Mouse (Mus musculus) midbrain, embryonic 12.5 days (tissue): ENCODE data around the gene Adh5. TPM values are rescaled to one million over a fixed set of nuclear protein-coding genes. Genes with fewer than 3 reads are reported as not detected.

Source experiments
- ATAC-seq: fragments of 200-750 bp; cut with Nextera tagmentation; 2 replicates; pipeline ENCODE4 v1.8.0; 2017; ENCODE audit warnings: low read depth, moderate TSS enrichment, moderate library complexity; ENCODE audit not compliant: low FRiP score
- H3K27ac ChIP-seq: fragments of 300-500 bp; sonication (generic); replicated peaks from 2 replicates; pipeline ENCODE4 v1.5.1; 2016; ENCODE audit warnings: mild to moderate bottlenecking
- H3K27me3 ChIP-seq: fragments of 300-500 bp; sonication (generic); 2 replicates; pipeline ENCODE4 v1.6.1; 2016; ENCODE audit warnings: mild to moderate bottlenecking
- H3K36me3 ChIP-seq: fragments of 300-500 bp; sonication (generic); 2 replicates; pipeline ENCODE4 v1.6.1; 2016
- H3K4me1 ChIP-seq: fragments of 300-500 bp; sonication (generic); 2 replicates; pipeline ENCODE4 v1.6.1; 2016
- H3K4me2 ChIP-seq: fragments of 300-500 bp; sonication (generic); replicated peaks from 2 replicates; pipeline ENCODE4 v1.6.1; 2016; ENCODE audit warnings: mild to moderate bottlenecking, moderate library complexity
- H3K4me3 ChIP-seq: fragments of 300-500 bp; sonication (generic); 2 replicates; pipeline ENCODE4 v1.5.1; 2016; ENCODE audit warnings: mild to moderate bottlenecking
- H3K9ac ChIP-seq: fragments of 300-500 bp; sonication (generic); replicated peaks from 2 replicates; pipeline ENCODE4 v1.6.1; 2016; ENCODE audit warnings: mild to moderate bottlenecking, moderate library complexity
- H3K9me3 ChIP-seq: fragments of 300-500 bp; sonication (generic); 2 replicates; pipeline ENCODE4 v1.6.1; 2016; ENCODE audit warnings: mild to moderate bottlenecking
- WGBS: fragments of 180-500 bp; shearing (Covaris S2); methylation state at CpG from one replicate; pipeline ENCODE4 v1.1.7; 2016; 5-methylcytosine and 5-hydroxymethylcytosine counted together
- polyA plus RNA-seq: library from polyadenylated mRNA; unstranded; fragments of >200 nt; fragmentation: Nextera tagmentation; extraction: Ambion mirVana; gene quantifications from 2 replicates; pipeline ENCODE4 v1.2.1, GENCODE M21; 2016

The Adh5 gene
- polyA plus RNA-seq, 1 experiment from 2014 or later, result 245 TPM

DNA sequence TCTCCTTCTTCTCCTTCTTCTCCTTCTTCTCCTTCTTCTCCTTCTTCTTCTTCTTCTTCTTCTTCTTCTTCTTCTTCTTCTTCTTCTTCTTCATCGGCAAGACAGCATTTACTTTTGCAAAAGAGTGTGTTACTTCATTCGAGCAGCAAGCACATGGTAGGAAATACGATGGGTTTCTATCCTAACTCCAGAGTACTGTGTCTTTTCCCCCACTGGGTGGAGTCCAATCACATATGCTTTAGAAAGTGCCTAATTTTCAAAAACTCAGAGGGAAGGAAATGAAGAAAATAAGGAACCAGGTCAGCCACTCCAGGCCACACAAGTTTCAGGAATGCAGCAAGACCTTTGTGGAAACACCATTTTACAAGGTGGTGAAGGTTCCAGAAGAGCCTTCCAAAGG is 50.8 kb downstream of the Adh5 start:
- WGBS, result 90% methylated on average over 3 of the region's 3 CpGs
- no peak overlapping the region for H3K9ac ChIP-seq
- H3K27me3 ChIP-seq, result no peaks in the 10 kb centered on the region
- ATAC-seq, result no peak
- H3K27ac ChIP-seq, result no peak overlapping the region
- no peaks in the 10 kb centered on the region for H3K9me3 ChIP-seq
- H3K4me2 ChIP-seq, result no peak overlapping the region
- H3K36me3 ChIP-seq, result no peaks in the 10 kb centered on the region
- H3K4me3 ChIP-seq, result no peak overlapping the region
- H3K4me1 ChIP-seq, result no peaks in the 10 kb centered on the region

GRCm38 (mm10) chr3:138494565-138494964 is 51.7 kb downstream of the Adh5 start:
- Histone ChIP-seq H3K9me3 (no peaks in the 10 kb centered on the region), H3K4me3 (no peak overlapping the region), H3K4me1 (peaks cover 5% of the 10 kb centered on the region; the same call in 1 of the 2 replicates), H3K9ac (no peak overlapping the region), H3K27me3 (no peaks in the 10 kb centered on the region), H3K27ac (no peak overlapping the region), H3K4me2 (no peak overlapping the region), H3K36me3 (no peaks in the 10 kb centered on the region)
- WGBS, result 55% methylated on average over 1 of the region's 1 CpGs
- ATAC-seq, result no peak

DNA sequence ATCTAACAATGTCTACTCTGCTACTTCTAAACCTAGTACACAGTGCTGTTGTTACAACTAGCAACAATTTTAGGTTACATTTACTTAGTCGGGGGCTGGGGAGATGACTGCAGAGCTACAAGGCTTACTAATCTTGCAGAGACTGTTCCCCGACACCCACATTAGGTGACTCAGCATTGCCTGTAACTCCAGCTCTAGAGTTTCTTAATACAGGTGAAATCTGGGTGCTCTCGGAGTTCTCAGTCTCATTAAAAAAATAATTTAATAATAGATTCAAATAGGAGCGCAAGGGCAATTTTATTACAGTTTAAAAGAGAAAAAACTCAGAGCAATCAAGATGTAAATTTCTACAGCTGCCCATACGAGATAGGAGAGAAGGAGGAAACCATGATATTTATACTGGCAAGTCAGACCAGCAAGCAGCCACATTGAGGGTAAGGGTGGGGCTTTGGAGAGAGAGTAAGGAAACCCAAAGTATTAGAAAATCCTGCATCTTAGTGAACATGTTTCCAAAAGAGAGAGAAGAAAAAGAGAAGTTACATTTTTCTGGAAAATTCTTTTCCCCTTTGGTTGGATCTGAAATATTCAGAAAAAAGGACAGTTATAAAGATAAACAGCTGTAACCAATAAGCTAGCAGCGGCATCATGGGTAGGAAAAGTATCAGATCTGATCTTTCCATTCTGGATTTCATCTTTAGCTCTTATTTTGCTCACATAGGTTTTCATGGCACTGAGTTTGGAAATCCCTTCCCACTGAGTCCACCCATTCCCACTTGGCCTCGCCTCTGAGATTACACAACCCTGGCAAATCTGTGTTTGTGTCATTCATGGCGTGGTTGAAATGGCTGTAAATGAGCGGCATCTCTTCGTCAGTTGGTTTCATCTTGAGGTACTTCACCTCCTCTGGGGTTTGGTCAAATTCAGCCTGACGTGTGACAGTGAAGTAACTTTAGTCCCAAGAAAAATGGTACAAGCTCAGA is 52.6 kb downstream of the Adh5 start:
- no peak overlapping the region for H3K4me3 ChIP-seq
- H3K9ac ChIP-seq, result no peak overlapping the region
- H3K4me1 ChIP-seq, result peaks cover 14% of the 10 kb centered on the region; the same call in 1 of the 2 replicates
- ATAC-seq, result no peak
- WGBS, result 89% methylated on average over 11 of the region's 11 CpGs
- no peak overlapping the region for H3K4me2 ChIP-seq
- H3K9me3 ChIP-seq, result no peaks in the 10 kb centered on the region
- H3K27me3 ChIP-seq, result no peaks in the 10 kb centered on the region
- no peaks in the 10 kb centered on the region for H3K36me3 ChIP-seq
- H3K27ac ChIP-seq, result no peak overlapping the region

DNA sequence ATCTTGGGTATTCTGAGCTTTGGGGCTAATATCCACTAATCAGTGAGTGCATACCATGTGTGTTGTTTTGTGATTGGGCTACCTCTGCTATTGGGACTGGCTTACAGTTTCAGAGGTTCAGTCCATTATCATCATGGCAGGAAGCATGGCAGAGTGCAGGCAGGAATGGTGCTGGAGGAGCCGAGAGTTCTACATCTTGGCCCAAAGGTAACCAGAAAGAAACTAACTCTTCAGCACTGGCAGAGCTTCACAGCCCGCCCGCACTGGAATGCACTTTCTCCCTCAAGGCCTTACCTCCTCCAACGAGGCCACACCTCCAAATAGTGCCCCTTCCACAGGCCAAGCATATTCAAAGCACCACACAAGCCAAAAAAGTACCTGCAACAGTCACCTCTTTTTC is 55.8 kb downstream of the Adh5 start:
- Histone ChIP-seq H3K27me3 (no peaks in the 10 kb centered on the region), H3K9ac (no peak overlapping the region), H3K9me3 (no peaks in the 10 kb centered on the region), H3K36me3 (no peaks in the 10 kb centered on the region), H3K4me2 (no peak overlapping the region), H3K4me3 (no peak overlapping the region), H3K4me1 (peaks cover 19% of the 10 kb centered on the region; the same call in 1 of the 2 replicates), H3K27ac (no peak overlapping the region)
- WGBS, result 75% methylated on average over 4 of the region's 4 CpGs
- no peak for ATAC-seq

GRCm38 (mm10) chr3:138499854-138500740 is 57.2 kb downstream of the Adh5 start:
- Histone ChIP-seq H3K27ac (peak overlapping the region; percentile 46; the same call in 1 of the 2 replicates), H3K4me3 (no peak overlapping the region), H3K27me3 (no peaks in the 10 kb centered on the region), H3K9ac (no peak overlapping the region), H3K4me2 (peak overlapping the region; percentile 30), H3K4me1 (peaks cover 19% of the 10 kb centered on the region; the same call in 1 of the 2 replicates), H3K36me3 (no peaks in the 10 kb centered on the region), H3K9me3 (no peaks in the 10 kb centered on the region)
- peak; percentile 71 for ATAC-seq
- 20% methylated on average over 15 of the region's 15 CpGs for WGBS

DNA sequence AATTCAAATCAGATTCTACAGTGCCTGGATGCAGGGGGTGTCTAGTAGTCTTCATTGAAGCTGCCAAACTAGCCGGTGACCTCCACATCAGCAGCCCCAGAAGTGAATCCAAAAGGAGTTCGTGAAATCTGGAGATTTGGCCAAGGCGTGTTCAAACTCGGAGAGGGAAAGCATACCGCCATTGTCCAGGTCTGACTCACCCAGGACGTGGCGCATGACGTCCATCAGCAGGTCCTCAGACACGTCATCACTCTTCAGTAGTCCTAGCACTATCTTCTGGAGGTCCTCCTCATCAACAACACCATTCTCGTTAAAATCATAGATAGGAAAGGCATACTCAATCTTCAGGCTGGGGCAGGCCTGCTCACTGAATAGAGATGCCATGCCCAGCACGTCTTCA is 60.9 kb downstream of the Adh5 start:
- H3K4me1 ChIP-seq, result peaks cover 19% of the 10 kb centered on the region; the same call in 1 of the 2 replicates
- H3K36me3 ChIP-seq, result no peaks in the 10 kb centered on the region
- 91% methylated on average over 11 of the region's 11 CpGs for WGBS
- H3K4me3 ChIP-seq, result no peak overlapping the region
- no peak overlapping the region for H3K4me2 ChIP-seq
- ATAC-seq, result no peak
- H3K27me3 ChIP-seq, result no peaks in the 10 kb centered on the region
- H3K9me3 ChIP-seq, result no peaks in the 10 kb centered on the region
- no peak overlapping the region for H3K9ac ChIP-seq
- no peak overlapping the region for H3K27ac ChIP-seq

Other genes with a start within 250 kb of the Adh5 start
- 0.14 TPM in 1 of 2 replicates, not detected in the other for gene 4930579F01Rik, start 249.3 kb upstream of the Adh5 start, polyA plus RNA-seq
- gene Adh7, start 225.3 kb upstream of the Adh5 start, polyA plus RNA-seq, result 0.47 and 0.50 TPM in 2 replicates
- 0.16 and 0.34 TPM in 2 replicates for gene Adh1, start 182.1 kb upstream of the Adh5 start, polyA plus RNA-seq
- not detected in 2 replicates for gene Adh6a, start 129.8 kb upstream of the Adh5 start, polyA plus RNA-seq
- gene Adh6b, start 101.3 kb upstream of the Adh5 start, polyA plus RNA-seq, result 0.10 and 0.17 TPM in 2 replicates
- gene Adh4, start 27.6 kb upstream of the Adh5 start, polyA plus RNA-seq, result not detected in 2 replicates
- gene Metap1, start 46.4 kb downstream of the Adh5 start, polyA plus RNA-seq, result 42.8 and 44.2 TPM in 2 replicates
- 348 and 357 TPM in 2 replicates for gene Eif4e, start 83.1 kb downstream of the Adh5 start, polyA plus RNA-seq